Mouse (Mus musculus) stomach, postnatal 0 days (tissue): ENCODE data around the gene Grb14. TPM values are rescaled to one million over a fixed set of nuclear protein-coding genes. Genes with fewer than 3 reads are reported as not detected.

Experiments used
- ATAC-seq: fragments of 200-750 bp; cut with Nextera tagmentation; 2 replicates; pipeline ENCODE4 v1.8.0; 2017; ENCODE audit not compliant: low FRiP score, low TSS enrichment
- DNase-seq: peaks from one replicate; pipeline ENCODE4 v3.0.0-alpha.2; 2016; ENCODE audit warnings: low spot score
- H3K27ac ChIP-seq: fragments of 300-500 bp; sonication (generic); replicated peaks from 2 replicates; pipeline ENCODE4 v1.5.1; 2014; ENCODE audit warnings: mild to moderate bottlenecking, control low read depth
- H3K27me3 ChIP-seq: fragments of 300-500 bp; sonication (generic); 2 replicates; pipeline ENCODE4 v1.6.1; 2014; ENCODE audit warnings: low read length; ENCODE audit not compliant: control insufficient read depth, insufficient read depth
- H3K36me3 ChIP-seq: fragments of 300-500 bp; sonication (generic); 2 replicates; pipeline ENCODE4 v1.6.1; 2014; ENCODE audit warnings: low read length, mixed read lengths; ENCODE audit not compliant: control insufficient read depth, insufficient read depth
- H3K4me1 ChIP-seq: fragments of 300-500 bp; sonication (generic); replicated peaks from 2 replicates; pipeline ENCODE4 v1.6.1; 2014; ENCODE audit warnings: antibody characterized with exemption; ENCODE audit not compliant: control insufficient read depth, insufficient read depth
- H3K4me2 ChIP-seq: fragments of 300-500 bp; sonication (generic); replicated peaks from 2 replicates; pipeline ENCODE4 v1.6.1; 2014; ENCODE audit warnings: low read depth, mild to moderate bottlenecking, control low read depth, moderate library complexity
- H3K4me3 ChIP-seq: fragments of 300-500 bp; sonication (generic); 2 replicates; pipeline ENCODE4 v1.5.1; 2014; ENCODE audit warnings: low read depth, low read length, control low read depth
- H3K9ac ChIP-seq: fragments of 300-500 bp; sonication (generic); 2 replicates; pipeline ENCODE4 v1.6.1; 2014; ENCODE audit warnings: mild to moderate bottlenecking, low read length, control low read depth, mixed read lengths
- H3K9me3 ChIP-seq: fragments of 300-500 bp; sonication (generic); 2 replicates; pipeline ENCODE4 v1.6.1; 2016; ENCODE audit warnings: low read length; ENCODE audit not compliant: control insufficient read depth
- CTCF ChIP-seq: IDR thresholded peaks from 2 replicates; pipeline ENCODE4 v1.5.1; 2016; ENCODE audit warnings: antibody characterized with exemption, low read depth, mild to moderate bottlenecking, moderate library complexity
- EP300 ChIP-seq: optimal IDR thresholded peaks from 2 replicates; pipeline ENCODE3; 2016; ENCODE audit warnings: antibody characterized with exemption
- WGBS: fragments of 180-500 bp; shearing (Covaris S2); extraction: QIAGEN DNeasy Blood & Tissue Kit; methylation state at CpG from one replicate; pipeline ENCODE4 v1.1.7; 2014; 5-methylcytosine and 5-hydroxymethylcytosine counted together
- polyA plus RNA-seq: library from polyadenylated mRNA; unstranded; fragments of >200 nt; fragmentation: Nextera tagmentation; extraction: Ambion mirVana; gene quantifications from 2 replicates; pipeline ENCODE4 v1.2.1, GENCODE M21; 2015

The Grb14 gene
- polyA plus RNA-seq, 1 experiment from 2014 or later = 12.2 TPM

DNA sequence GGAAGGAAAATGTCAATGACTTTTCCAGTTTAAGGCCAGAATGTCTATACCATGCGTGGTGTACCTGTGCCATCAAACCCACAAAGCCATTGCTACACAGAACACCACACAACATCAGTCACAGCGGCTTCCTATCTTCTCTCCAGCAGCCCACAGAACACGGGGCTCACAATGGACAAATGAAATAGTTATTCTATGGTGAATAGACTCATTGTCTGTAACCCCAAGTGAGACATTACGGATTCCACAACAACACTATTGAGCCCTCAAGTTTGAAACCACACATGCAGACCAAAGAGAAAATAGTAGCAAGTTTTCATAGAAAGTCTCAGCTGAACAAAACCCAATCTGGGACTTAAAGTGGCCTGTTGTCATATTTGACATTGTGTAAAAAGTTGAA is 62.6 kb downstream of the Grb14 start:
- H3K9me3 ChIP-seq = no peaks in the 10 kb centered on the region
- no peaks in the 10 kb centered on the region for H3K4me1 ChIP-seq
- H3K36me3 ChIP-seq = no peaks in the 10 kb centered on the region
- no peak overlapping the region for H3K4me2 ChIP-seq
- DNase-seq = no peak
- no peaks in the 10 kb centered on the region for H3K27me3 ChIP-seq
- WGBS = 78% methylated on average over 4 of the region's 4 CpGs
- TF ChIP-seq CTCF = no peak
- TF ChIP-seq EP300 = no peak
- H3K4me3 ChIP-seq = no peak overlapping the region
- no peak overlapping the region for H3K9ac ChIP-seq
- no peak overlapping the region for H3K27ac ChIP-seq
- ATAC-seq = no peak

DNA sequence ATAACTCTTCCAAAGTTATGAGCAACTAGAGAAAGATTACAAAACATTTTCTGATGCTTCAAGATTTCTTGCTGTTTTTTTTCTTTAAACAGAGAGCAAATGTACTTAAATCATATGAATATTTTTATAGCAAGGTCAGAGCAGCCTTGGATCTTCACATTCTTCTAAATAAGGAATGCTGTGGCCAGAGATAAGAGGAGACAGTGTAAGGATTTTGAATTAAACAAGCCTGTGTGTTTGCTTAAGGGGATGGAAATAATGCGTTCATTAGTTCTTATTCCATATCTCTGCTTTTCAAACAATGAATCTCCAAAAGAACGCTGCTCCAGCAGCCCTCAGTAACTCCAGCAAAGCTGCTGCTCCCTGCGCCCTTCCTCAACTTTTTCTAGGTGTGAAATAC is 63.4 kb downstream of the Grb14 start:
- no peak overlapping the region for H3K4me3 ChIP-seq
- no peak for ATAC-seq
- no peak for TF ChIP-seq EP300
- TF ChIP-seq CTCF = no peak
- H3K27me3 ChIP-seq = no peaks in the 10 kb centered on the region
- H3K9ac ChIP-seq = no peak overlapping the region
- 28% methylated on average over 3 of the region's 3 CpGs for WGBS
- no peaks in the 10 kb centered on the region for H3K36me3 ChIP-seq
- no peaks in the 10 kb centered on the region for H3K4me1 ChIP-seq
- no peak for DNase-seq
- H3K9me3 ChIP-seq = no peaks in the 10 kb centered on the region
- H3K27ac ChIP-seq = no peak overlapping the region
- no peak overlapping the region for H3K4me2 ChIP-seq

DNA sequence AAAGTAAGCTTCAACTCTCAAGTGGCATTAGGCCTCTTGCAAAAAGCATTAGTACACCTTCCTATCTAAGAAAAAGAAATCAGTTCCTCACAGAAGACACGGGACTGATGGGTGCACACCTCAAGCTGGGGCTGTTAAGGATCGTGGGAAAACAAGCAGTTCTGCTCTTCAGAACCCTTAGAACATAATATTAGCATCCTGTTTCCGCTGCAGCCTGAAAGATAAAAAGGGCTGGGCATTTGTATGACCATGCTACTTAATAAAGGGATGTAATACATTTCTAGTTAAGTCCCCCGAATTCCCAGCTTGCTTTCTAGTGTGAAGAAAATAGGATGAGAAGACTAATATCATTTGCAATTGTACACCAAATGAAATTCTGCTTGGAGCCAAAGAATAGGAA is 65.1 kb downstream of the Grb14 start:
- no peak overlapping the region for H3K4me2 ChIP-seq
- no peaks in the 10 kb centered on the region for H3K4me1 ChIP-seq
- H3K27ac ChIP-seq = no peak overlapping the region
- WGBS = 62% methylated on average over 4 of the region's 4 CpGs
- H3K36me3 ChIP-seq = no peaks in the 10 kb centered on the region
- H3K9ac ChIP-seq = no peak overlapping the region
- H3K27me3 ChIP-seq = no peaks in the 10 kb centered on the region
- no peak overlapping the region for H3K4me3 ChIP-seq
- H3K9me3 ChIP-seq = no peaks in the 10 kb centered on the region
- no peak for ATAC-seq
- no peak for DNase-seq
- no peak for TF ChIP-seq CTCF
- TF ChIP-seq EP300 = no peak

DNA sequence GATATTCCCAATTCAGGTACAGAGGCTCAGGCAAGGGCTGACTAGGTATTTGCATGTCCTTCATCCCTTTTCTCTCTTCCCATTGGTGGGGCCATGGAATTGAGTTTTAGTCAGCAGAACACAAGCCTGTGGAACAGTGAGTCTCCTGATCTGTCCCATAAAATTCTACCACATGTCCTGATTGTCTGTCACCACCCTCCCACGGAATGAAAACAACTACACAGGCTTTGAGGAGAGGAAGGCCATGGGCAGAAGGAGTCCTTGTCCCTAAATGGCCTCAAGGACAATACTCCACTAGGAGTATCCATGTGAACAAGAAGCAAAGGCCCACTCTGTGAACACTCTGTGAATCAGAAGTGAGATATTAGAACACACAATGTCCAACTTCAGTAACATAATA is 69.3 kb downstream of the Grb14 start:
- Histone ChIP-seq H3K4me3 (no peak overlapping the region), H3K4me1 (no peaks in the 10 kb centered on the region), H3K9ac (no peak overlapping the region), H3K36me3 (no peaks in the 10 kb centered on the region), H3K27ac (no peak overlapping the region), H3K9me3 (no peaks in the 10 kb centered on the region), H3K27me3 (no peaks in the 10 kb centered on the region), H3K4me2 (no peak overlapping the region)
- TF ChIP-seq CTCF (no peak), EP300 (no peak)
- no peak for ATAC-seq
- WGBS = 72% methylated on average over 1 of the region's 1 CpGs
- no peak for DNase-seq

DNA sequence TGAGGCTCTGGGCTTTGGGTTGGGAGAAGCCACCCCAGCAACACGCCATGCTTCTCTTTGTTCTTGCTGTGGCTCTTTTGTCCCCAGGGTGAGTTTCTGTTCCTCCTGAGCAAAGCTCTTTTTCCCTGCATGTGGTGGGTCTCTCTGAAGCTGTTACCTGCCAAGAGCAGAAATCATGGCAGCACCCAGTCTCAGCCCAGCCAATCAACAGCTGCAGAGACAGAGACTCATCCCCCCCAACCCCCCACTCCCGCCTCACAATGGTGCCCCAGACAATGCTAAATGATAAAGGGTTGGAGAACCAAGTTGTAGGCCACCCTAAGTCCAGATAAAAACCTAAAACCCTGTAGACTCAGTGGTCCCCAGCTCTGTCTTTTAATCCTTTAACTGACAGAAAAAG is 75.6 kb downstream of the Grb14 start:
- Histone ChIP-seq H3K9me3 (no peaks in the 10 kb centered on the region), H3K27me3 (no peaks in the 10 kb centered on the region), H3K4me1 (no peaks in the 10 kb centered on the region), H3K4me2 (no peak overlapping the region), H3K9ac (no peak overlapping the region), H3K27ac (no peak overlapping the region), H3K4me3 (no peak overlapping the region), H3K36me3 (no peaks in the 10 kb centered on the region)
- DNase-seq (no peak), ATAC-seq (no peak)
- no peak for TF ChIP-seq CTCF
- no peak for TF ChIP-seq EP300
- 52% methylated on average over 2 of the region's 2 CpGs for WGBS

DNA sequence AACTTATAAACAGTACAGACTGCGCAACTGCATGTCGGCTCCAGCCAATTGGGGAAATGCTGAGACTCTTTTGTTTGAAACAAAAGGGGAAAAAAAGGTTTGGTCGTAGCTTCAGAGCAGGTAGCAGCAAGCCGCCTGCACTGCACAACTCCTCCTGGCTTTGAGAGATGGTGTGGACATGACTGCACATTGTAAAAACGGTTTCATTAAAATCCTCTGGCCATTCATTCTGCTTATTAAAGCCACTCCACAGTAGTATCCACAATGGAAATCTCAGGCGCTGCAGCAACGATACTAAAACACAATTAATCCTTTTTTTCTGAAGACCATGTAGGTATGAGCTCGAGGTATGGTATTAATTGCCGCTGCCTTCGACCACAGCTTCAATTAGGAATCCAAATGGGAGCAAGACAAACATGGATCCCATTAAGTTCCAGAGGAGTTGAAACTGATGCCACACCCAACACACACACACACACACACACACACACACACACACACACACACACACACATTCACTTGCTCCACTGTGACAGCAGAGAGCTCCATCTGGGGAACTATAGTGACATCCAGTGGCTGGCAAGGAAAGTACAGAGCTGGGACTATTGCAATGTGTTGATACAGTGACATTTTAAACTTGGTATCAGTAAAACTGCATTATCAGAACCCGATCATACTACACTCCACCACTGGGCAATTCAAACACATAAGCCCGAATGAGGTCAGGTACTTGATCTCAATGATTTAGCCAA is 76.2 kb downstream of the Grb14 start:
- H3K4me3 ChIP-seq = no peak overlapping the region
- H3K27ac ChIP-seq = no peak overlapping the region
- H3K36me3 ChIP-seq = no peaks in the 10 kb centered on the region
- no peaks in the 10 kb centered on the region for H3K27me3 ChIP-seq
- no peaks in the 10 kb centered on the region for H3K4me1 ChIP-seq
- no peak overlapping the region for H3K9ac ChIP-seq
- ATAC-seq = peak; percentile 71; the same call in 1 of the 2 replicates
- 69% methylated on average over 12 of the region's 12 CpGs for WGBS
- peak; percentile 82 for TF ChIP-seq CTCF
- no peak for TF ChIP-seq EP300
- no peak overlapping the region for H3K4me2 ChIP-seq
- no peaks in the 10 kb centered on the region for H3K9me3 ChIP-seq
- peak; percentile 54 for DNase-seq
